Mouse (Mus musculus): ENCODE results near the gene Micu2.
"Not testable (repeated sequence)": the region's sequence is repeated elsewhere in the genome, so short reads cannot be mapped to it uniquely, and the experiment has no call there.

Gene Micu2

DNA sequence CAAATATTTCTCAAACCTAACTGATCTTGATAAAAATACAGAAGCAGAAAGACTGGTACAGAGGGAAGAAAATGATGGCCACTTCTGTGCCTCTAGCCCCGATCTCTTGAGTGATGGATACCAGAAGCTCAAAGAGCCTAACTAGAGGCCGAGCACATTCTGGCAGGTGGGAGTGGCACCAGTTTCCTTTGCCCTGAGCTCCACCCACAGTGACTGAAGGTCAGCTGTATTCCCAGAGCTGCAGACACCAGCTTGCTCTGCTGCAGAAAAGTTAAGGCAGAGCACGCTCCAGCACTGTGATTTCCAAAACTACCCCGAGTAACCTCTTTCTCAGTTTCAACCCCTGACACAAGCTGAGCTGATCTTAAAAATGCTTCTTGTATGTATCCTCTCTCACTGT, 37.2 kb downstream of the Micu2 start:
- DNase-seq (ENCODE audit: low read depth, low spot score): peak; percentile 37

DNA sequence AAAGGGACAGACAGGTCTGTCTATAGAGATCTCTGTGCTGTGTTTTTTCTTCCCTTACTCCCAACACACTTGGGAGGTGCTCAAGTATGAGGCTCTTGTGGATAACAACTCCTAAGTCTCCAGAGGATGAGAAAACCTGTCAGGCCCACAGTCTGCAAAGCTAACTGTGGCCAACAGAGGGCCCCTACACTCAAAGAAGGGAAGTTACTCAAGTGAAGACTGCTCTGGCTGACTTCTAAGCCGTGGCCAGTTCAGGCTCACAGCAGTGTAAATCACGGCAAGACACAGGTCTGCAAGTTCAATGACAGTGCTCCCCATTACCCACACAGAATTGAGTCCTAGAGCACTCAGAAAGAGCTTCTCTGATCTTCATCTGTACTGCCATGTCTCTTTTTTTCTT, 48.0 kb downstream of the Micu2 start:
- DNase-seq (ENCODE audit: low read depth, low spot score): peak; percentile 51

DNA sequence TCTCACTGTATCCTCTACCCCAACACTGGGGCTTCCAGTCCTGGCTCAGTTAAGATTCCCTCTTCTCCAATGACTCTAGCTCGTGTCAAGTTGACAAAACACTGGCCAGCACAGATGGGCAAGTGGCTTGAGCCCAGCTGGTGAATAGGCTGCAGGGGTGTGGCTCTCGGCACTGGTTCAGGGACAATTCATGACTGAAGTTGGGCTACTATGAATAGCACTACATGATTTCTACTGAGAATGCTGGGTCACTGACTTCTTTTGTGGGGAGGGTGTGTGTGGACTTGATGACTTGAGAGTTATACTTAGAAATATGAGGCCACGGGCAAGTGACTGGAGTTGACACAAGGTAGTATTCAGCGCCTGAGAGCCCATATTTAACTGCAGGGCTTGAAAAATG, 53.2 kb downstream of the Micu2 start:
- DNase-seq (ENCODE audit: low read depth, low spot score): no peak

DNA sequence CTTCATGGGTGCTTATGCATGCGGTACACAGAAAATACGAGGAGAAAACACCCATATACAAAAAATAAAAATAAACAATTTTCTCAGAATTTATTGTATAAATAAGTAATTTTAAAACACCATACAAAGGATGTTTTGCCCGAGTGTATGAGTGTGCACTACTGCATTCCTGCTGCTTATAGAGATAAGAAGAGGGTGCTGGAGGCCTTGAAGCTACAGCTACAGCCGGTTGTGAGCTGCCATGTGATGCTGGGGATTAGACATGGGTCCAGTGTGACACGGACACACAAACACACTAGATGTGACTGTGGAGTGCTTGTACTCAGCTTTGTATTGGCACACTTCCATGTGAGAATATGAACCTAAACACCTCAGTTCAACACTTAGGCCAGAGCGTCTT, 61.8 kb downstream of the Micu2 start:
- DNase-seq (ENCODE audit: low read depth, low spot score): no peak

DNA sequence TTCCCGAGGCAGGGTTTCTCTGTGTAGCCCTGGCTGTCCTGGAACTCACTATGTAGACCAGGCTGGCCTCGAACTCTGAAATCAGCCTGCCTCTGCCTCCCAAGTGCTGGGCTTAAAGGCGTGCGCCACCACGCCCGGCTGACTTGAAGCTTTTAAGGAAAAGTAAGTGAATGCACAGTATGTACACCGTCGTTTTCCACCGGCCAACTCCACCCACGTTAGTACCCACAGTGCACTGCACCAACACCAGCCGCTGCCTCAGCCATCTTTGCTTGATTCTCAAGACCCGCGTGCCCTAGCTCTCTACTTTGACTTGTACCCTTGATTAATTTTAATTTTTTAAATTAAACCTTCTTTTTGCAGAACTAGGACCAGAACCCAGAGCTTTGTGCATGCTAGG, 64.4 kb downstream of the Micu2 start:
- peak; percentile 83 for DNase-seq (ENCODE audit: low read depth, low spot score)

DNA sequence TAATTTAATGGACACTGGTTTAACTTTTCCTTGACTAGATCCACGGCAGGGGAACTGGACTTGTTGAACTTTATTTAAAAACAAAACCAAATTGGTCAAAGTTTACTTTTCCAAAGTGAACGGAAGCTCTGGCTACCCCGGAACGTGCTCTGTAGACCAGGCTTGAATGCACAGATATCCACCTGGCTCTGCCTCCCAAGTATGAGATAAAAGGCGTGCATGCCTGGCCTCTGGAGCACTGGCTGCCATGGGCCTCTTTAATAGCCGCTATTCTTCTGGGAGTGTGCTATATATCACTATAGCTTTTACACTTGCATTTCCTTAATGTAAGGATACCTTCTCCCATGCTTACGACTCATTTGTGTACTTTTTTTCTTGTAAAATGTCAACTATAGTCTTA, 65.5 kb downstream of the Micu2 start:
- no peak for DNase-seq (ENCODE audit: low read depth, low spot score)

DNA sequence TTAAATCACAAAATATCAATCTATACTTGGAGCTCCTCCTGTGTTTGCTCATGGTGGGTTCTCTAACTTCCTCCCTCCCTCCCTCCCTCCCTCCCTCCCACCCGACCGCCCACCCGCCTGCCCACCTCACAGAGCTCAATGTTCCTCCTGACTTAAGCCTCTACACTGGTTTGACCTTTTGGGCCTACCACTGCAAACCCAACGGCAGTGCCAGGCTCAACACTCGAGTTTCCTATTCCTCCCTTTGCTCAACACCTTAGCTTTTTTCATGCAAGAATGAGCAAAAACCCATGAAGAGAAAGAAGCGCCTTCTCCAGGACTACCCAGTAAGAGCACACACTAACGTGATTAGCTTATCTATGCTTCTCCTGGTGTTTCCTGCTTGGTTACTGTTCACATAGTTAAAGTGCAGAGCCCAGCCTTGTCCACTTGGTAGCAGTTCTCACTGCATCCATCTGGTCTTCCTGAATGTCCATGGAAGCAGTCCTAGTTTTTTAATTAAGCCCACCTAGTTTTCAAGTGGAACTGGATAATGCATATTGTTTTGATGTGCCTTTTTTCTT, 66.1 kb downstream of the Micu2 start:
- no peak for DNase-seq (ENCODE audit: low read depth, low spot score)

DNA sequence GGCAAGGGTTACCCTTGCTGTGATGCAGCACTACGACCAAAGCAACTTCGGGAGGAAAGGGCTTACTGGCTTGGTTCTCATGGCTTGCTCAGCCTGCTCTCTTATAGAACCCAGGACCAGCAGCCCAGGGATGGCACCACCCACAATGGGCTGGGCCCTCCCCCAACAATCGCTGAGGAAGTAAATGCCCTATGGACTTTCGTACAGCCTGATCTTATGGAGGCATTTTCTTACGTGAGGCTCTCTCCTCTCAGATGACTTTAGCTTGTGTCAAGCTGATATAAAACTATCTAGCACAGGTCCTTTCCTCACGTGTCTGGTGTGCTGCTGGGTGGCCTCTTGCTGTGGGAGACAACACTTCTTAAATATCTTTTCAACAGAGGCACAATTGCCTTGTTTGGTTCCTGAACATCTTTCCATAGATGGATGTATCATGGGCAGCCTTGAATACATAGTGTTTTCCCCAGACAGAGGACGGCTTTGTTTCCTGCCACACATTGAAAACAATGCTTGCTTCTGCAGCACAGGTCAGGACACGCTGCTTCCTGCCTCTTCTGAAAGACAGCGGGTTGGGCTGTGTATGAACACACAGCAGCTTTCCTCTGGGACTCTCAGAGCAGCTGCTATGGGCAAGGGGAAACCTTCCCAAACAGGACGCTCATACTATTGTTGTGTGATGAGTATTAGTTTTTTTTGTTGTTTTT, 77.5 kb downstream of the Micu2 start:
- DNase-seq (ENCODE audit: low read depth, low spot score): no peak

DNA sequence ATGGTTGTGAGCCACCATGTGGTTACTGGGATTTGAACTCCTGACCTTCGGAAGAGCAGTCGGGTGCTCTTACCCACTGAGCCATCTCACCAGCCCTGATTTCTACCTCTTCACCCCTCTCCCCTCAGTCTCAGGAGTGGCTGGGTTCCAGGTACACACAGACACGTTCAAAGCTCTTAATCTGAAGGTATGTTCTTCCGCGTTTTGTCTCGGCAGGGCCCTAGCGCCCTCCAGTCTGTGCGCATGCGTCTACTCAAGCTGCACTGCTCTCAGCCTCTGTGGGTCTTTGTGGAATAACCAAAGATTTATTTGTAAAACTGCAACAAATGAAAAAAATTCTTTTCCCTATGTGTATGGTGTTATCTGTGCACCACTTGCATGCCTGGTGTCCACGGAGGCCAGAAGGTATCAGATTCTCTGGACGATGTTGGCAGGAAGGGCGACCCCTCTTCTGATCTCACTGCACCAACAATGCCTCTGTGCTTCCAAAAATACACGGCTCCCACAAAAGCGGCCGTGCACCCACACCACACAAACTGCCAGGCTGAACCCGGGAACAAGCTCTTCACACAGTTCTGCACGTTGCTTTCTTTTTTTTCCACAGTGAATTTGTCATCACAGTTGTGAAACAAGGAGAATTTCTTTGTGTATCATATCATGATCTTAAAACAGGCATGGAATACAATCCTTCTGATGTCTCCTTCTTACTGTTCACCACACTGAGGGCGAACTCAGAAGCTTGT, 78.3 kb downstream of the Micu2 start:
- peak; percentile 81 for DNase-seq (ENCODE audit: low read depth, low spot score)

DNA sequence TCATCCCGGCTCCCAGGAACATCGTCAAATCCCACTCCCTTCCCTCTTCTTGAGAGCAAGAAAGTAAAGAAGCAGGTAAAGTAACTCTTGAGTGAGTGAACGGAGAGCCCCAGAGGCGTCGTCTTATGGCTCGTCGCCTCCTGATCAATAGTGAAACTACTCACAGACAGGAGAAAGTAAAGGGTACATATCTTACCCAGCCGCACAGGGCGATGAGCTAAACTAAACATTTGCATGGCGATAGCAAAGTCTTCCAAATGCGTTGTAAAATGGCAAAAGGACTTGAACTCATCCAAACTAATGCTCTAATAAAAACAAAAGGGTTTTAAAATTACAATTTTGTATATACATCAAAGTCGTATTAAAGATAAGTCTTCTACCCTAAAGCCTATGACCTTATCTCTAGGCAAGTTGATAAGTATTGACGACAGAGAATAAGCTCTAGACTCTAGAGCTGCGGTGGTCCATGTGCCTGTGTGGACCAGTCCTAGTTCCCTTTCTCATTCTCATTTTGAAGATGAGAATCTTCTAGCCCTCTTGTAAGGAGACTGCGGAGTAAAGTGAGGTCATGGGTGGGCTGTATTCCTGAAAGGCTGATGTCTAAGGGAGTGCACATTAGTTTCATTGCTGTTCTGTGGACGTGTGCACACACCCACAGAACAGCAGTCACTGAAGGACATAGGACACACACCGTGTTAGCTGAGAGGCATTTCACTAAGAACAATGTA, 79.8 kb downstream of the Micu2 start:
- no peak for DNase-seq (ENCODE audit: low read depth, low spot score)

DNA sequence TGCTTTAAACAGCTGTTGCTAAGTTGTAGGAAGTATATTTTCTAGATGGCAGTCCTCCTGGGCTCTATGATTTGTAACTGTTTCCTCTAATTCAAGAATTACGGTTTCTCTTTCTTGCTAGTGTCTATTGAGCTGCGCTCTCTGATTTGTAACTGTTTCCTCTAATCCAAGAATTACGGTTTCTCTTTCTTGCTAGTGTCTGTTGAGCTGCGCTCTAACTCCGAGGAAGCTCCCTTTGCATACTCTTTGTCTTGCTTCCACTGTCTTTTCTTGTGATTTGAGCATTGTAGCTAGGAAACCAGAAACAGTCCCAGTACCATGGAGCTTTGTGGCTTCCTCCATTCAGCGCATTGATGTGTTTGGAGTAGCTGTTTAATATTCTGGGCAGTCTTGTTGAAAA, 83.7 kb downstream of the Micu2 start:
- DNase-seq (ENCODE audit: low read depth, low spot score): peak; percentile 79

DNA sequence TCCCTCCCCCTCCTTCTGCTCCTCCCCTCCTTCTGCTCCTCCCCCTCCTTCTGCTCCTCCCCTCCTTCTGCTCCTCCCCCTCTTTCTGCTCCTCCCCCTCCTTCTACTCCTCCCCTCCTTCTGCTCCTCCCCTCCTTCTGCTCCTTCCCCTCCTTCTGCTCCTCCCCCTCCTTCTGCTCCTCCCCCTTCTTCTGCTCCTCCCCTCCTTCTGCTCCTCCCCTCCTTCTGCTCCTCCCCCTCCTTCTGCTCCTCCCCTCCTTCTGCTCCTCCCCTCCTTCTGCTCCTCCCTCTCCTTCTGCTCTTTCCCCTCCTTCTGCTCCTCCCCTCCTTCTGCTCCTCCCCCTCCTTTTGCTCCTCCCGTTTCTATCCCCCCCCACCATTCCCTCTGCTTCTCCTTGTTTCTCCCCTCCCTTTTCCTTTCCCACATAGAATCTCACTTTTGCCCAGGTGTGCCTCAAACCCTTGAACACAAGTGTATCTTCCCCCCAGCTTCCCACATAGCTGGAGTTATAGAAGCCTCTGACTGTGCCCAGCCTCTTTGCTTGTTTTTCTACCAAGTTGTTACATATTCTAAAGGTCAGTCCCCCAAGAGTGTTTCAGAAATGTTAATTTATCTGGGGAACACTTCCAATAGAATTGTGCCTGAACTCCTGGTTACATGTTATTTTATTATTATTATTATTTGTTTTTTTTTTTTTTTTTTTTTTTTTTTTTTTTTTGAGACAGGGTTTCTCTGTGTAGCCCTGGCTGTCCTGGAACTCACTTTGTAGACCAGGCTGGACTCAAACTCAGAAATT, 86.7 kb downstream of the Micu2 start:
- peak; percentile 83 for DNase-seq (ENCODE audit: low read depth, low spot score)

DNA sequence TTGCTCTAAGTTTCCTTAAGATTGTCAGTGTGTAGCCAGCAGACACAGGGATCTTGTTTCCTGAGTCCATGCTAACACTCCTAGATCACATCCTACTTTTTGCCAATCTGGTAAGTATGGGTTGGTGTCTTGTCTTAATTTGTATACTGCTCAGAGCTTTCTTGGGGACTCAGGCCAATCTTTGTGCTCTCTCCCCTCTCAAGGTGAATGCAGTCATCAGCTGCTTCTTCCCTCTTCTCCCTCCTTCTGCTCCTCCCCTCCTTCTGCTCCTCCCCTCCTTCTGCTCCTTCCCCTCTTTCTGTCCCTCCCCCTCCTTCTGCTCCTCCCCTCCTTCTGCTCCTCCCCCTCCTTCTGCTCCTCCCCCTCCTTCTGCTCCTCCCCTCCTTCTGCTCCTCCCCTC, 87.3 kb downstream of the Micu2 start:
- peak; percentile 58 for DNase-seq (ENCODE audit: low read depth, low spot score)

DNA sequence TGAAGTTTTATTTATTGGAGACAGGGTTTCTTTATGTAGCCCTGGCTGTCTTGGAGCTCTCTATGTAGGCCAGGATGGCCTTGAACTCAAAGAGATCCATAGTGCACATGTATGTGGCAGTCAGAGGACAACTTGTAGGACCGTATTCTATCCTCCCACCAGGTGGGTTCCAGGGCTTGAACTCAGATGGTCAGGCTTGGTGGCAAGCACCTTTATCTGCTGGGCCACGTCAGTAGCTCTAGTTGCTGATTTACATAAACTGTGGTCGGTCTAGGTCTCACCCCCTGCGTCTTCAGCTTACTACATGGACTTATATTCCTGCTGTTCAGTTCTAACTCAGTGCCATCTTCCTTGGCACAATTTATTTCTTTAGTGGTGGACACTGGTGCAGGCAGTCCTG, 87.7 kb downstream of the Micu2 start:
- DNase-seq (ENCODE audit: low read depth, low spot score): peak; percentile 32

DNA sequence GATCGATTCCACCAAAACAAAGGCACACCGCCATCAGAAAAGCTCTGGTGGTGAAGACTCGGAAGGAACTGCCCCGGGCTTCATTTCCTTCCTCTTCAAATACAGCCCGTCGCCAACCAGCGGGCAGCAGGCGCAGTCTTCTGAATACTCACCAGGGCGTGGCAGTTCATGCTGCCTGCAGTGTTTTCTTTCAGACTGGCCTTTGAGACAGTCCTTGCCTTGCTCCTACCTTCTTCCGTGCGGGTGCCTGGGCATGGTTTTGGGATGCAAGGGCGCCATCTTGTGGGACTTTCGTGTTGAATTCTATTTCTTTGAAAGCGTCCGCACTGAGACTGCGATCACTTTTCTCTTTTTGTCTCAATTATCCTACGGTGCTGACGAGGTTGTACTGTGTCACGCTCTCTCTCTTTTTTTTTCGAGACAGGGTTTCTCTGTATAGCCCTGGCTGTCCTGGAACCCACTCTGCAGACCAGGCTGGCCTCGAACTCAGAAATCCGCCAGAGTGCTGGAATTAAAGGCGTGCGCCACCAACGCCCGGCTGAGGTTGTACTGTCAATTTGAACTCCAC, 88.5 kb downstream of the Micu2 start:
- DNase-seq (ENCODE audit: low read depth, low spot score): peak; percentile 93

DNA sequence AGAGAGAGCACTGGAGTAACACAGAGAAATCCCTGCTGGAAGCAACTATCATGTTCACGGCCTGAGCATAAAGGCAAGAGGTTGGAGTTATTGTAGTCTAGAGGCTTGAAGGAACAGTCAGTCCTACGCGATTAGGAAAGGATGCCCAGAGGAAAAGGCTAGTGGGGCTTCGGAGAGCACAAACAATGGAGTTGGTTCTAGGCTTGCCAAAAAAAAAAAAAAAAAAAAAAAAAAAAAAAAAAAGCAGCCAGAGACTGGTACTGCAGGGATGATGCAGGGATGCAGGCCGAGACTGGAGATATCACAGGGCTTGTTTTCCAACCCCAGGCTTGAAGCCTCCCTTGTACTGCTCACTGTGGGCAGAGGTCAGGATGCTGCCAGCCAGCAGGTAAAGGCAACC, 89.8 kb downstream of the Micu2 start:
- no peak for DNase-seq (ENCODE audit: low read depth, low spot score)

DNA sequence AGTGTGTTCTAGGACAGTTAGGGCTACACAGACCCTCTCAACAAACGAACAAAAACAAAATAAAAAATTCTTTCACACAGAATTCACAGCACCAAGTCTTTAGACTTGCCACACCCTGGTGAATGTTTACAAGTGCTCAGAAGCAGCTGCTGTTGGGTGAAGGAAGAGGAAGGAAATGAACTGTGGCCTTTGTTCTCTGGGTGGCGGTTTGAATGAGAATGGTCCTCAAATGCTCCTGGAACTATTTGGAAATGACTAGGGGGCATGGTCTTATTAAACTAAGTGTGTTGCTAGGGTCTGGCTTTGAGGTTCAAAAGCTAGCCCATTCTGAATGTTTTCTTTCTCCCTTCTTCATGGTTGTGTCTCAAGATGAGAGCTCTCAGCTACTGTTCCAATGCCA, 90.6 kb downstream of the Micu2 start:
- peak; percentile 80 for DNase-seq (ENCODE audit: low read depth, low spot score)

DNA sequence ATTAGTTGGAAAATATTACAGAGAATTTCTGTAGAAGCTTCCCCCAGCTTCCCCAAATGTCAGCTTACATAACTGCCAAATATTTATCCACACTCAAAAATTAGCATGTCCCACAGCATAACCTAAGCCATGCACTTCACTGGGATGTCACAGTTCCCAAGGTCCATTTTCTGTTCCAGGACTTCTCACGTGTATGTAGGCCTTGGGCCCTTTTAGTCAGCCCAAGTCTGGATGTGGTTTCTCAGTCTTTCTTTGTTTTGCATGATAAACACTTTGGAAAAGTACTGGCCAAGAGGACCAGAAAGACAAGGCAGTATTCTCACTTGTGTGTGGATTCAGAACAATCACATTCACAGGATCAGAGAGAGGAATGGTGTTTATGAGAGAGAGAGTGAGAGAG, 97.1 kb downstream of the Micu2 start:
- no peak for DNase-seq (ENCODE audit: low read depth, low spot score)

DNA sequence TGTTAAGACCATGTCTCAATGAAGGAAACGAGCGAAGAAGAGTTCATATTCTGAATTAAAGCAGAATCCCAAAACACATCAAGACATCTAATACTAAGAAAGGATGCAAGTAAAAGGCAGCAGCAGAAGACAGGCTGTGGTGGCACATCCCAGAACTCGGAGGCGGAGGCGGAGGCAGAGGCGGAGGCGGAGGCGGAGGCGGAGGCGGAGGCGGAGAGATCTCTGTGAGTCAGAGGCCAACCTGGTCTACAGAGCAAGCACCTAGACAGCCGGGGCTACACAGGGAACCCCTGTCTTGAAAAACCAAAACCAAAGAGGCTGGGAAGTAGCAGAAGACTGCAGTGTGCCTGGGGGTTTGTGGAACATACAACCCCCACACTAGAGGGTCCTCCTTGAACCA, 102.2 kb downstream of the Micu2 start:
- DNase-seq (ENCODE audit: low read depth, low spot score): no peak

DNA sequence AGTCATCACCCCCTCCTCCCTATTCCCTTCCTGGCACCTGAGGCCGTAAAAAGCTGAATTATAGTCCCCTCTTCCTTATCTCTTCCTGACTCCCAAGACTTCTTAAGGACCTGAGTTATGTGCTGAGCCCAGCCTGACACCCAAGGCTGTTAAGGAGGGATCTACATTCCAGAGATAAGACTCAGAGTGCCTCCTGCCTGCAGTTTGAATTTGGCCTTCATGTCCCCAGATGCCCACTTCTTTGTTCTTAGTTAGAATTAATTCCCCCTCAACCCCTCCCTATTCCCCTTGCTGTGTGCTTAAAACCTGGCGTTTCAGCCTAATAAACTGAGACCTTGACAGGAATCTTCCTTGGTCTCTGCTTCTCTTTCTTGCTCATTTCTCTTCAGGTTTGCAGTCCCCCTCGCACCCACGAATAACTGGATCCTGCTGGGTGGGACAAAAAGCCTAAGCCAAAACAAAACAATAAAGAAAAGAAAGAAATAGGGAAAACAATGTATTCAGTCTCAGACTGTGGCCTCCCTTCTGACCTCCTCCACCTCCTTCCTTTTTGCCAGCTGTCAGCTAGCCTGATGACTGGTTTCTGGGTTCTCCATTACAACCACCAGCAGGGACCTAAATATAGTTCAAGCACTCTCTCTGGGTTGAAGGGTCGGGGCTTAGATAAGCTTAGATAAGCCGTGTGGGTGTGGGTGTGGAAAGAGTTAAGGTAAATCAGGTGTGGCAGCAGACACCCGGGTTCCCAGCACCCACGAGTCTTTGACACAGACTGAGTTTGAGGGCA, 102.8 kb downstream of the Micu2 start:
- DNase-seq (ENCODE audit: low read depth, low spot score): not testable (repeated sequence)
